Mouse (Mus musculus) cerebellum, adult 18-20 months (tissue): Measurements from ENCODE around the gene Cnp.
A peak's percentile ranks its signal among the peaks of the same experiment; 100 is the strongest.

Source experiments
- DNase-seq, 2 experiments: peaks; one replicate each; pipeline ENCODE4 v3.0.0; 2021

Gene Cnp

GRCm38 (mm10) chr11:100623867-100624266 is 49.2 kb downstream of the Cnp start:
- DNase-seq, result no peak

- DNase-seq, result no peak
Measured at GRCm38 (mm10) chr11:100625754-100626700, 51.3 kb downstream of the Cnp start.

GRCm38 (mm10) chr11:100626701-100627195 is 52.0 kb downstream of the Cnp start:
- DNase-seq, result peak; percentile 67 to 69

- no peak for DNase-seq
Measured at GRCm38 (mm10) chr11:100628056-100628455, 53.4 kb downstream of the Cnp start.

GRCm38 (mm10) chr11:100628862-100629352 is 54.2 kb downstream of the Cnp start:
- peak in 1 of 2 experiments; percentile 27 for DNase-seq

GRCm38 (mm10) chr11:100634530-100634929 is 59.8 kb downstream of the Cnp start:
- no peak for DNase-seq

- peak; percentile 59 to 65 for DNase-seq
Measured at GRCm38 (mm10) chr11:100640159-100640906, 65.6 kb downstream of the Cnp start.
